Mouse (Mus musculus) kidney, embryonic 15.5 days (tissue): ENCODE measurements at regions not wholly inside any gene's neighbourhood (a gene's known extent, or its start where the extent isn't known, plus 50 kb on each side); places are given as distances from the start of the nearest gene placed in this dataset.

Experiments
- ATAC-seq: fragments of 200-750 bp; cut with Nextera tagmentation; replicated peaks from 2 replicates; pipeline ENCODE4 v1.8.0; 2017; ENCODE audit warnings: moderate TSS enrichment; ENCODE audit not compliant: low FRiP score
- H3K27ac ChIP-seq: fragments of 300-500 bp; sonication (generic); 2 replicates; pipeline ENCODE4 v1.5.1; 2015; ENCODE audit warnings: mild to moderate bottlenecking, inconsistent platforms
- H3K27me3 ChIP-seq: fragments of 300-500 bp; sonication (generic); 2 replicates; pipeline ENCODE4 v1.6.1; 2015; ENCODE audit warnings: inconsistent platforms
- H3K36me3 ChIP-seq: fragments of 300-500 bp; sonication (generic); 2 replicates; pipeline ENCODE4 v1.6.1; 2015; ENCODE audit warnings: inconsistent platforms
- H3K4me1 ChIP-seq: fragments of 300-500 bp; sonication (generic); 2 replicates; pipeline ENCODE4 v1.6.1; 2015; ENCODE audit warnings: inconsistent platforms
- H3K4me2 ChIP-seq: fragments of 300-500 bp; sonication (generic); 2 replicates; pipeline ENCODE4 v1.6.1; 2015; ENCODE audit warnings: moderate library complexity, mild to moderate bottlenecking, inconsistent platforms
- H3K4me3 ChIP-seq: fragments of 300-500 bp; sonication (generic); replicated peaks from 2 replicates; pipeline ENCODE4 v1.5.1; 2015; ENCODE audit warnings: mild to moderate bottlenecking, inconsistent platforms
- H3K9ac ChIP-seq: fragments of 300-500 bp; sonication (generic); 2 replicates; pipeline ENCODE4 v1.6.1; 2015; ENCODE audit warnings: mild to moderate bottlenecking, inconsistent platforms
- H3K9me3 ChIP-seq: fragments of 300-500 bp; sonication (generic); replicated peaks from 2 replicates; pipeline ENCODE4 v1.6.1; 2016; ENCODE audit warnings: inconsistent platforms
- WGBS: fragments of 180-500 bp; shearing (Covaris S2); methylation state at CpG from one replicate; pipeline ENCODE4 v1.1.7; 2015; ENCODE audit warnings: mixed read lengths; 5-methylcytosine and 5-hydroxymethylcytosine counted together

GRCm38 (mm10) chr19:28087607-28088546 lies 76.9 kb upstream of the Rfx3 start:
- Histone ChIP-seq H3K9me3 (no peaks in the 10 kb centered on the region), H3K4me3 (no peak overlapping the region), H3K9ac (no peak overlapping the region), H3K27ac (no peak overlapping the region), H3K4me1 (no peaks in the 10 kb centered on the region), H3K27me3 (no peaks in the 10 kb centered on the region), H3K36me3 (no peaks in the 10 kb centered on the region), H3K4me2 (no peak overlapping the region)
- ATAC-seq, result no peak
- WGBS, result 86% methylated on average over 12 of the region's 12 CpGs

- Histone ChIP-seq H3K4me3 (no peak overlapping the region), H3K36me3 (no peaks in the 10 kb centered on the region), H3K4me2 (no peak overlapping the region), H3K27ac (no peak overlapping the region), H3K4me1 (no peaks in the 10 kb centered on the region), H3K9me3 (no peaks in the 10 kb centered on the region), H3K27me3 (no peaks in the 10 kb centered on the region), H3K9ac (no peak overlapping the region)
- ATAC-seq, result no peak
- 87% methylated on average over 3 of the region's 3 CpGs for WGBS
Observed at GRCm38 (mm10) chr19:28070386-28070785, 59.4 kb upstream of the Rfx3 start.
